Mouse (Mus musculus) forebrain, postnatal 0 days (tissue): ENCODE data around the gene Kcnj4. TPM values are rescaled to one million over a fixed set of nuclear protein-coding genes. Genes with fewer than 3 reads are reported as not detected.

Source experiments
- ATAC-seq: fragments of 200-750 bp; cut with Nextera tagmentation; 2 replicates; pipeline ENCODE4 v1.8.0; 2017; ENCODE audit warnings: mild to moderate bottlenecking, moderate library complexity
- DNase-seq: peaks from one replicate; pipeline ENCODE4 v3.0.0-alpha.2; 2015
- H3K27ac ChIP-seq: fragments of 300-500 bp; sonication (generic); 2 replicates; pipeline ENCODE4 v1.5.1; 2014; ENCODE audit warnings: low read depth, mild to moderate bottlenecking, antibody characterized with exemption, low read length, moderate library complexity, mixed read lengths
- H3K27me3 ChIP-seq: fragments of 300-500 bp; sonication (generic); 2 replicates; pipeline ENCODE4 v1.6.1; 2014; ENCODE audit warnings: mild to moderate bottlenecking, low read length, mixed read lengths; ENCODE audit not compliant: insufficient read depth
- H3K36me3 ChIP-seq: fragments of 300-500 bp; sonication (generic); 2 replicates; pipeline ENCODE4 v1.6.1; 2014; ENCODE audit warnings: mild to moderate bottlenecking, moderate library complexity; ENCODE audit not compliant: insufficient read depth
- H3K4me1 ChIP-seq: fragments of 300-500 bp; sonication (generic); 2 replicates; pipeline ENCODE4 v1.6.1; 2014; ENCODE audit warnings: antibody characterized with exemption; ENCODE audit not compliant: insufficient read depth
- H3K4me2 ChIP-seq: fragments of 300-500 bp; sonication (generic); 2 replicates; pipeline ENCODE4 v1.6.1; 2014; ENCODE audit warnings: low read depth, mild to moderate bottlenecking, moderate library complexity
- H3K4me3 ChIP-seq: fragments of 300-500 bp; sonication (generic); 2 replicates; pipeline ENCODE4 v1.5.1; 2014; ENCODE audit warnings: low read depth, low read length, mixed read lengths
- H3K9ac ChIP-seq: fragments of 300-500 bp; sonication (generic); 2 replicates; pipeline ENCODE4 v1.6.1; 2014; ENCODE audit warnings: mild to moderate bottlenecking
- H3K9me3 ChIP-seq: fragments of 300-500 bp; sonication (generic); 2 replicates; pipeline ENCODE4 v1.6.1; 2016; ENCODE audit warnings: low read length
- CTCF ChIP-seq: sonication (generic); IDR thresholded peaks from 2 replicates; pipeline ENCODE4 v1.5.1; 2016; ENCODE audit warnings: antibody characterized with exemption, control low read depth, low read depth
- WGBS: fragments of 180-500 bp; shearing (Covaris S2); extraction: QIAGEN DNeasy Blood & Tissue Kit; methylation state at CpG from one replicate; pipeline ENCODE4 v1.1.7; 2014; 5-methylcytosine and 5-hydroxymethylcytosine counted together
- microRNA-seq, 2 experiments: library from miRNA; unstranded; fragments of <30 nt; microRNA quantifications; one replicate each; pipeline ENCODE4; 2016
- polyA plus RNA-seq: library from polyadenylated mRNA; unstranded; fragments of >200 nt; fragmentation: Nextera tagmentation; extraction: Ambion mirVana; gene quantifications from 2 replicates; pipeline ENCODE4 v1.2.1, GENCODE M21; 2015
- total RNA-seq: library from RNA; depleted of rRNA; stranded (reverse); fragments of >200 nt; gene quantifications from 2 replicates; pipeline ENCODE4 v1.2.3, GENCODE M21; 2014; rRNA removed

The Kcnj4 gene
- total and polyA plus RNA-seq, 2 experiments from 2014 or later = 0.99 to 17.3 TPM

DNA sequence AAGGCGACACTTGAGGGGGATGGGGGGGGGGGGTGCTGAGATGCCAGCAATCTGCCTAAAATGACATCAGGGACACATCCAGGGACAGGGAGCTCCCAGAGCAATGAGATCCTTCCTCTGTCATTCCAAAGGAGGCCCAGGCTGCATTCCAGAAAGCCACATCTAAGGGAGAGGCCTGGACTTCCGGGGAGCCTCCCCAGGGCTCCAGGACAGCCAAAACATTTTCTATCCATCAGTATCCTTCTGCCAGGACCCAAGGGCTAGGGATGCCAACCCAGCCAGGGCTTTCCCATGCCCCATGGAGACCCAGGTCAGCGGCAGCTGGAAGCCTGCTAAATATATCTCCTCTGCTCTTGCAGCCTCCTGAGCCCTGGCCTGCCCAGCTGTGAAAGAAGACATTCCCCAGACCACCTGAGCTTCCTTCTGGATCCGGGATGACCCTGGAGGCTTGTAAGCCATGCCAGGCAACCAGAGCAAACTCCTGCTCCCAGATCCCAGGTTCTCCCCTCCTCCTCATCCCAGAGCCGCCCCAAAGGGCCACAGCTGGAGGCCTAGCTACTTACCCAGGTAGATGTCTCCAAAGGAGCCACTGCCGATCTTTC lies 66.7 kb downstream of the Kcnj4 start:
- TF ChIP-seq CTCF = no peak
- 84% methylated on average over 6 of the region's 6 CpGs for WGBS
- no peaks in the 10 kb centered on the region for H3K9me3 ChIP-seq
- H3K27ac ChIP-seq = no peak overlapping the region
- no peak for ATAC-seq
- H3K27me3 ChIP-seq = no peaks in the 10 kb centered on the region
- H3K36me3 ChIP-seq = peaks cover 41% of the 10 kb centered on the region
- H3K9ac ChIP-seq = no peak overlapping the region
- H3K4me2 ChIP-seq = 0 out of 2 replicates have a peak overlapping the region, but pooled peaks have one; percentile 93
- no peak for DNase-seq
- peaks cover 35% of the 10 kb centered on the region for H3K4me1 ChIP-seq
- no peak overlapping the region for H3K4me3 ChIP-seq

DNA sequence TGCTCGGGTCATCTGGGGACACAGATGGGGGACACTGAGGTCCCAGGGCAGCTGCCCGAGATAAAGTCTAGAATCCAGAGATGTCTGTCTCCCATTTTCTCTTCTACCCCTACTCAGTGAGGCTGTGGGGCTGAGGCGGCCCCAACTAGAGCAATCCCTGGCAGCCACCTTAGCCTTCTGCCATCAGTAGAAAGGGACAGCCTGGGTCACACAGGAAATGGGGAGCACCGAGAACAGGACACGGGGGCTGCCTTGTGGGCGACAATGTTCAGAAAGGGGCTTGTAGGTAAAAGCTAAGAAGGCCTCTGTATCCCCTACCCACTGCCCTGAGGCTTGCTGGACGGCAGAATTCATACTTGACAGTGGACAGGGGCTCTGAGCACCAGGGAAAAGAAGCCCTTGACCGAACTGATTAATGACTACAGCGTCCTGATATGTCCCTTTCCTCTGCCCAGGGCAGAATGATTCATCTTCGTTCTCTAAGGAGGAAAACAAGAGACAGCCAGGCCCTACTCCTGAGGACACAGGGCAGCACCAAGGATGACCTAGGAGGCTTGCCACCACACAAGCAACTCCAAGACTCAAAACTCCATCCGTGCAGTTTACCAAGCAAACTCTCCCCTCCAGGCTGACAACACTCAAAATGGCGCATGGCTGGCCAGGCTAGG lies 67.4 kb downstream of the Kcnj4 start:
- peaks cover 47% of the 10 kb centered on the region for H3K36me3 ChIP-seq
- no peak overlapping the region for H3K9ac ChIP-seq
- no peak for TF ChIP-seq CTCF
- no peaks in the 10 kb centered on the region for H3K9me3 ChIP-seq
- ATAC-seq (no peak), DNase-seq (no peak)
- H3K27me3 ChIP-seq = no peaks in the 10 kb centered on the region
- H3K4me2 ChIP-seq = no peak overlapping the region
- H3K4me3 ChIP-seq = no peak overlapping the region
- H3K4me1 ChIP-seq = peaks cover 30% of the 10 kb centered on the region
- H3K27ac ChIP-seq = no peak overlapping the region
- 95% methylated on average over 12 of the region's 12 CpGs for WGBS

DNA sequence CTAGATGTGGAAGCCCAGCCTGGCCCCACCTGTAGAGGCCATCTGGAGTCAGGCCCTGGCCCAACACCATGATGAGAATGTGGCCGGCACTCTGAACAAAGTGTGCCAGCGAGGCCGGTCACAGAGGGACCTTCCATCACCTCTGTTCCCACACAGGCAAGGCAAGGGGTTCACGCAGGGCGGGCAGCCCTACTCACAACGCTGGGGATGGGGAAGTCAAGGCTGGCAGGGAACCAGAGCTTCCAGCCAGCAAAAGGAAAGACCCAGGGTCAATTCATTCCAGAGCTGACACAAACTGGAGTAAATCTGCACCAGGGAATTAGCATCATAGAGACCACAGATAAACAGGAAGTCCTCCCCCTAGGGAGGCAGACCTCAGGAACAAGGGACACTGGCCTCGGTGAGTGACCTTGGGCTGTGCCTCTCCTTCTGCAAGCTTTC lies 68.5 kb downstream of the Kcnj4 start:
- no peak for TF ChIP-seq CTCF
- Histone ChIP-seq H3K9me3 (no peaks in the 10 kb centered on the region), H3K4me3 (no peak overlapping the region), H3K27ac (no peak overlapping the region), H3K36me3 (peaks cover 58% of the 10 kb centered on the region), H3K4me1 (peaks cover 24% of the 10 kb centered on the region), H3K9ac (no peak overlapping the region; the same call in 1 of the 2 replicates), H3K27me3 (no peaks in the 10 kb centered on the region), H3K4me2 (no peak overlapping the region)
- no peak for DNase-seq
- WGBS = 66% methylated on average over 7 of the region's 7 CpGs
- no peak for ATAC-seq

DNA sequence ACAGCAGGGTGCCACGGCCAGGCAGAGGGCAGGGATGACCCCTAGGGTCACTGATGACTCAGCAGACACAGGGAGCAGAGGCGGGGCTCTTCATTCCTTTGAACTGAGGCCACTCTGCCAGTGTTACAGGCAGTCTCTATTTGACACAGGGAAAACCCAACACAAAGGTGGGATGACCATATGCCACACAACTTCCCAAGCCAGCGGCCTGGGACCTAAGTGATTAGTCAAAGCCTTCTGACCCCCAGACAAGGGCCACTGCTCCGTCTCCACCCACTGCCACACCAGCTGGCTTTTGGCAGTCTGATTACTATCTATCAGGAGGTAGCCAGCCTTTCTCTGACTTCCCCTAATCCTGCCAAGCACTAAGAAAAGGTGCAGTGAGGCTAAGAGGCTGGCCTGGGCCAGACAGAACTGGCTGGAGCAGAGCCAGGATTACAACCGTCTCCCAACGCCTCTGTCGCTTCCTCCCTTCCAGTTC lies 69.8 kb downstream of the Kcnj4 start:
- no peaks in the 10 kb centered on the region for H3K27me3 ChIP-seq
- H3K27ac ChIP-seq = no peak overlapping the region
- ATAC-seq = no peak
- no peak overlapping the region for H3K9ac ChIP-seq
- no peak for DNase-seq
- H3K36me3 ChIP-seq = peaks cover 70% of the 10 kb centered on the region
- no peak overlapping the region for H3K4me3 ChIP-seq
- H3K4me2 ChIP-seq = no peak overlapping the region
- WGBS = 39% methylated on average over 7 of the region's 7 CpGs
- H3K9me3 ChIP-seq = no peaks in the 10 kb centered on the region
- TF ChIP-seq CTCF = no peak
- H3K4me1 ChIP-seq = peaks cover 22% of the 10 kb centered on the region

Small RNA genes within 50 kb of the gene (microRNA-seq; reads per million reads assigned to microRNA genes)
- 0 reads per million in 2 experiments for gene Gm44302

Other genes starting within 250 kb of the Kcnj4 start
- gene Baiap2l2, start 219.7 kb downstream of the Kcnj4 start, total RNA-seq = 3.2 and 7.9 TPM in 2 replicates
- gene Baiap2l2, start 219.7 kb downstream of the Kcnj4 start, polyA plus RNA-seq = 9.1 and 11.3 TPM in 2 replicates
- 19.5 and 31.1 TPM in 2 replicates for gene Pla2g6, start 176.9 kb downstream of the Kcnj4 start, total RNA-seq
- gene Pla2g6, start 176.9 kb downstream of the Kcnj4 start, polyA plus RNA-seq = 10.7 and 15.2 TPM in 2 replicates
- 2.5 and 3.0 TPM in 2 replicates for gene Maff, start 158.6 kb downstream of the Kcnj4 start, total RNA-seq
- 0.74 and 1.1 TPM in 2 replicates for gene Maff, start 158.6 kb downstream of the Kcnj4 start, polyA plus RNA-seq
- 32.0 and 41.9 TPM in 2 replicates for gene Tmem184b, start 101.7 kb downstream of the Kcnj4 start, total RNA-seq
- gene Tmem184b, start 101.7 kb downstream of the Kcnj4 start, polyA plus RNA-seq = 22.9 and 30.3 TPM in 2 replicates
- 398 and 490 TPM in 2 replicates for gene Csnk1e, start 49.7 kb downstream of the Kcnj4 start, total RNA-seq
- gene Csnk1e, start 49.7 kb downstream of the Kcnj4 start, polyA plus RNA-seq = 160 and 248 TPM in 2 replicates
- gene Kdelr3, start 11.2 kb upstream of the Kcnj4 start, total RNA-seq = 3.1 and 5.6 TPM in 2 replicates
- 5.3 and 6.8 TPM in 2 replicates for gene Kdelr3, start 11.2 kb upstream of the Kcnj4 start, polyA plus RNA-seq
- gene Ddx17, start 41.5 kb upstream of the Kcnj4 start, total RNA-seq = 373 and 392 TPM in 2 replicates
- gene Ddx17, start 41.5 kb upstream of the Kcnj4 start, polyA plus RNA-seq = 21.5 and 26.5 TPM in 2 replicates
- 1.8 and 3.2 TPM in 2 replicates for gene Dmc1, start 99.9 kb upstream of the Kcnj4 start, total RNA-seq
- 0.44 and 0.49 TPM in 2 replicates for gene Dmc1, start 99.9 kb upstream of the Kcnj4 start, polyA plus RNA-seq
- gene Fam227a, start 153.7 kb upstream of the Kcnj4 start, total RNA-seq = 17.1 and 25.7 TPM in 2 replicates
- 1.0 and 1.9 TPM in 2 replicates for gene Fam227a, start 153.7 kb upstream of the Kcnj4 start, polyA plus RNA-seq
- 70.3 and 107 TPM in 2 replicates for gene Cby1, start 154.0 kb upstream of the Kcnj4 start, total RNA-seq
- 117 and 119 TPM in 2 replicates for gene Cby1, start 154.0 kb upstream of the Kcnj4 start, polyA plus RNA-seq
- gene Tomm22, start 165.6 kb upstream of the Kcnj4 start, total RNA-seq = 132 and 167 TPM in 2 replicates
- gene Tomm22, start 165.6 kb upstream of the Kcnj4 start, polyA plus RNA-seq = 248 and 266 TPM in 2 replicates
- 49.2 and 54.1 TPM in 2 replicates for gene Josd1, start 182.7 kb upstream of the Kcnj4 start, total RNA-seq
- gene Josd1, start 182.7 kb upstream of the Kcnj4 start, polyA plus RNA-seq = 18.6 and 20.2 TPM in 2 replicates
- 74.2 and 78.1 TPM in 2 replicates for gene Gtpbp1, start 185.6 kb upstream of the Kcnj4 start, total RNA-seq
- 43.4 and 47.6 TPM in 2 replicates for gene Gtpbp1, start 185.6 kb upstream of the Kcnj4 start, polyA plus RNA-seq
- 43.0 and 56.4 TPM in 2 replicates for gene Sun2, start 237.3 kb upstream of the Kcnj4 start, total RNA-seq
- 2.3 and 3.7 TPM in 2 replicates for gene Sun2, start 237.3 kb upstream of the Kcnj4 start, polyA plus RNA-seq